In genomic region chr19:14449738-14450137, GRCm38 (mm10) we compare ENCODE assay signal across 10 mouse cellular contexts.
A peak's percentile ranks its signal among the peaks of the same experiment; 100 is the strongest.
DNase-seq lines count a peak whose midpoint lies in the region; ATAC-seq and TF ChIP-seq lines count a peak whose summit lies in the region.
"Had no signal": no experiment of that assay in that cellular context is flagged by ENCODE, and none has a peak within 500 bp of the region (broad histone marks: within the 10 kb centered on the region; RNA-seq: fewer than 3 reads in every experiment).

No protein-coding gene starts in this region.

- H3K9ac ChIP-seq in CH12.LX (ENCODE audit: insufficient read depth, low read depth), result no peak overlapping the region
- H3K9ac ChIP-seq in intestine, embryonic 15.5 days, result no peak overlapping the region
- H3K9ac ChIP-seq: heart, embryonic 15.5 days had no signal

- intact Hi-C loops in gastrocnemius, adult 2 months (cut with DNase I), result loop anchor here (5.0 kb wide), 1 partner anchor 148 kb away; the partner anchor contains the start of gene Tle4

- in situ Hi-C loops in CH12.LX (cut with MboI; ENCODE audit: low pct_ligation_motif_present, low pct_unique_long_range_greater_than_20kb, low sequenced_read_pairs), result loop anchor here (10.0 kb wide), 1 partner anchor 135 kb away; no protein-coding TSS in a partner anchor

- no peak overlapping the region for H3K27ac ChIP-seq in gastrocnemius, adult 2 months
- no peak overlapping the region for H3K27ac ChIP-seq in CH12.LX (ENCODE audit: insufficient read depth, low read depth)
- H3K27ac ChIP-seq in intestine, embryonic 15.5 days, result no peak overlapping the region
- H3K27ac ChIP-seq: heart, embryonic 15.5 days had no signal

- peak; percentile 60 for TF ChIP-seq CTCF in gastrocnemius, adult 2 months (IDR thresholded peaks at IDR 0.05)
- TF ChIP-seq CTCF in CH12.LX (conservative IDR thresholded peaks at IDR 0.05 in 1 of 2, IDR thresholded peaks at IDR 0.05 in 1 of 2; ENCODE audit: low read depth in 2 of 2, low read length in 2 of 2), result peak; percentile 34 to 68; a peak in 3 of 4 replicates

- TF ChIP-seq POLR2A in CH12.LX (IDR thresholded peaks at IDR 0.05; ENCODE audit: low read depth, low read length), result no peak

- ATAC-seq in intestine, embryonic 15.5 days, result 0 out of 2 replicates have a peak, but pooled peaks have one; percentile 49
- ATAC-seq in megakaryocyte progenitor cell, adult 5-6 weeks (replicated peaks; ENCODE audit: poor library complexity), result peak; percentile 97

- 93% methylated on average over 3 of the region's 3 CpGs for WGBS in intestine, embryonic 15.5 days

- H3K79me2 ChIP-seq in CH12.LX (replicated peaks; ENCODE audit: control insufficient read depth, extremely low read depth, insufficient read depth, poor library complexity, severe bottlenecking), result no peaks in the 10 kb centered on the region

- no peak for TF ChIP-seq EP300 in CH12.LX (IDR thresholded peaks at IDR 0.05; ENCODE audit: low read length)

- peak; percentile 35 for DNase-seq in gastrocnemius, adult 2 months
- no peak for DNase-seq in gastrocnemius, postnatal 10 days
- DNase-seq in CH12.LX (ENCODE audit: extremely low read depth), result peak; percentile 49
- DNase-seq in natural killer cell, adult 2 months (ENCODE audit: low spot score in 2 of 2), result no peak
- DNase-seq in cerebellum, postnatal 36 days, result no peak
- no peak for DNase-seq in layer of hippocampus, adult 9-10 months (ENCODE audit: low spot score)

- H3K27me3 ChIP-seq in CH12.LX (replicated peaks), result no peaks in the 10 kb centered on the region
- H3K27me3 ChIP-seq in intestine, embryonic 15.5 days (replicated peaks), result no peaks in the 10 kb centered on the region
- H3K27me3 ChIP-seq: heart, embryonic 15.5 days; megakaryocyte, embryonic 14.5 days had no signal

- no peaks in the 10 kb centered on the region for H3K9me3 ChIP-seq in CH12.LX (replicated peaks; ENCODE audit: low read length)
- no peaks in the 10 kb centered on the region for H3K9me3 ChIP-seq in intestine, embryonic 15.5 days
- H3K9me3 ChIP-seq: heart, embryonic 15.5 days; megakaryocyte, embryonic 14.5 days had no signal

- TF ChIP-seq RAD21 in CH12.LX (IDR thresholded peaks at IDR 0.05; ENCODE audit: low read depth, low read length), result peak; percentile 66

- dilution Hi-C loops in CH12.LX (cut with MboI; ENCODE audit: extremely low pct_ligation_motif_present, extremely low pct_unique_long_range_greater_than_20kb, low sequenced_read_pairs), result no loop called here

- H3K4me2 ChIP-seq in CH12.LX (ENCODE audit: insufficient read depth, low read depth, poor library complexity, severe bottlenecking), result no peak overlapping the region
- no peak overlapping the region for H3K4me2 ChIP-seq in intestine, embryonic 15.5 days (replicated peaks)
- H3K4me2 ChIP-seq: heart, embryonic 15.5 days had no signal

- H3K36me3 ChIP-seq in CH12.LX (replicated peaks in 1 of 2; ENCODE audit: control insufficient read depth in 1 of 2, insufficient read depth in 1 of 2, low read length in 1 of 2), result peaks cover 51 to 80% of the 10 kb centered on the region in 2 experiments
- peaks cover 9% of the 10 kb centered on the region; the same call in 1 of the 2 replicates for H3K36me3 ChIP-seq in intestine, embryonic 15.5 days

- H3K4me1 ChIP-seq in CH12.LX (ENCODE audit: control insufficient read depth in 1 of 2, insufficient read depth in 2 of 2), result peaks cover 8% of the 10 kb centered on the region in 2 experiments; a peak in 2 of 4 replicates
- H3K4me1 ChIP-seq in intestine, embryonic 15.5 days (replicated peaks), result no peaks in the 10 kb centered on the region
- H3K4me1 ChIP-seq: heart, embryonic 15.5 days; megakaryocyte, embryonic 14.5 days had no signal

- no peak overlapping the region for H3K4me3 ChIP-seq in gastrocnemius, adult 2 months
- H3K4me3 ChIP-seq in CH12.LX (replicated peaks in 1 of 3; ENCODE audit: low read depth in 2 of 3, low read length in 2 of 3, poor library complexity in 1 of 3), result no peak overlapping the region
- no peak overlapping the region for H3K4me3 ChIP-seq in intestine, embryonic 15.5 days (replicated peaks)
- H3K4me3 ChIP-seq: heart, embryonic 15.5 days; megakaryocyte, embryonic 14.5 days had no signal

TF ChIP-seq in CH12.LX, 34 proteins besides CTCF, POLR2A, EP300 and RAD21:
- TF ChIP-seq ZMIZ1 (IDR thresholded peaks at IDR 0.05; ENCODE audit: low read depth, low read length) (no peak), SMC3 (IDR thresholded peaks at IDR 0.05; ENCODE audit: low read depth, low read length) (peak; percentile 63), NRF1 (IDR thresholded peaks at IDR 0.05; ENCODE audit: low read depth, low read length) (no peak)

Comparison
In these comparisons a context has a peak if more than half of its experiments do, and no peak if none do; other contexts are left out.
1. DNase-seq: peak in gastrocnemius, adult 2 months (single experiment) and CH12.LX (single experiment); none in gastrocnemius, postnatal 10 days (single experiment), natural killer cell, adult 2 months (0 of 2), cerebellum, postnatal 36 days (0 of 2) and layer of hippocampus, adult 9-10 months (single experiment).